Comparison of ENCODE assay signal across 9 mouse cellular contexts in genomic region chr17:27240556-27241457, GRCm38 (mm10). TPM values are rescaled to one million over a fixed set of nuclear protein-coding genes. Genes with fewer than 3 reads are reported as not detected.
A peak's percentile ranks its signal among the peaks of the same experiment; 100 is the strongest.
DNase-seq lines count a peak whose midpoint lies in the region; ATAC-seq and TF ChIP-seq lines count a peak whose summit lies in the region.
"Had no signal": no experiment of that assay in that cellular context is flagged by ENCODE, and none has a peak within 500 bp of the region (broad histone marks: within the 10 kb centered on the region; RNA-seq: fewer than 3 reads in every experiment).

No protein-coding gene starts in this region.

- no peak overlapping the region for H3K4me3 ChIP-seq in gastrocnemius, adult 2 months
- no peak overlapping the region for H3K4me3 ChIP-seq in hindbrain, postnatal 0 days (ENCODE audit: low read length)
- no peak overlapping the region for H3K4me3 ChIP-seq in midbrain, embryonic 15.5 days
- H3K4me3 ChIP-seq: megakaryocyte, embryonic 14.5 days had no signal

- DNase-seq in kidney, postnatal 10 days: peak; percentile 52
- DNase-seq in kidney, adult 9 months: no peak
- peak; percentile 96 to 98 for DNase-seq in cerebellum, adult 18-20 months
- DNase-seq in gastrocnemius, adult 2 months: peak; percentile 78
- DNase-seq in hindbrain, postnatal 0 days (ENCODE audit: low spot score): peak; percentile 86
- DNase-seq in embryo, embryonic 10 days (ENCODE audit: low spot score): no peak

- no peaks in the 10 kb centered on the region for H3K9me3 ChIP-seq in hindbrain, postnatal 0 days (ENCODE audit: low read length)
- no peaks in the 10 kb centered on the region for H3K9me3 ChIP-seq in midbrain, embryonic 15.5 days

- intact Hi-C loops in gastrocnemius, adult 2 months (cut with DNase I): no loop called here

- 0 out of 2 replicates have a peak, but pooled peaks cover 12% of the 10 kb centered on the region for H3K4me1 ChIP-seq in hindbrain, postnatal 0 days (ENCODE audit: insufficient read depth, low read length)
- peaks cover 26% of the 10 kb centered on the region for H3K4me1 ChIP-seq in midbrain, embryonic 15.5 days

- no peak overlapping the region for H3K9ac ChIP-seq in hindbrain, postnatal 0 days (replicated peaks; ENCODE audit: low read length)
- H3K9ac ChIP-seq in midbrain, embryonic 15.5 days: no peak overlapping the region

- no peak overlapping the region for H3K27ac ChIP-seq in gastrocnemius, adult 2 months
- H3K27ac ChIP-seq in hindbrain, postnatal 0 days: peak overlapping the region; percentile 52; the same call in 1 of the 2 replicates
- peak overlapping the region; percentile 36 for H3K27ac ChIP-seq in midbrain, embryonic 15.5 days

- H3K36me3 ChIP-seq in hindbrain, postnatal 0 days (ENCODE audit: insufficient read depth, low read length): no peaks in the 10 kb centered on the region
- no peaks in the 10 kb centered on the region for H3K36me3 ChIP-seq in midbrain, embryonic 15.5 days (replicated peaks)

- H3K27me3 ChIP-seq in hindbrain, postnatal 0 days (ENCODE audit: insufficient read depth, low read length): no peaks in the 10 kb centered on the region
- no peaks in the 10 kb centered on the region for H3K27me3 ChIP-seq in midbrain, embryonic 15.5 days (replicated peaks)

- TF ChIP-seq CTCF in gastrocnemius, adult 2 months (IDR thresholded peaks at IDR 0.05): no peak
- no peak for TF ChIP-seq CTCF in hindbrain, postnatal 0 days (IDR thresholded peaks at IDR 0.05; ENCODE audit: low read depth)

- ATAC-seq in hindbrain, postnatal 0 days: 0 out of 2 replicates have a peak, but pooled peaks have one; percentile 18
- 0 out of 2 replicates have a peak, but pooled peaks have one; percentile 35 for ATAC-seq in midbrain, embryonic 15.5 days (replicated peaks)
- ATAC-seq in megakaryocyte, adult 5-6 weeks (ENCODE audit: poor library complexity, severe bottlenecking): no peak

- no peak overlapping the region for H3K4me2 ChIP-seq in hindbrain, postnatal 0 days (ENCODE audit: low read depth, low read length)
- H3K4me2 ChIP-seq in midbrain, embryonic 15.5 days: no peak overlapping the region

- WGBS in hindbrain, postnatal 0 days: 28% methylated on average over 15 of the region's 15 CpGs
- WGBS in midbrain, embryonic 15.5 days: 30% methylated on average over 15 of the region's 15 CpGs

RNA-seq across cellular contexts. Expression of gene Lemd2, which starts 36.5 kb away (rescaled TPM):
- total RNA-seq in gastrocnemius, adult 2 months (2021): 10 to 100 TPM; 22.4 to 23.9 TPM
- 100 and 112 TPM in 2 replicates for total RNA-seq in hindbrain, postnatal 0 days (2014; rRNA removed)
- 17.5 and 18.4 TPM in 2 replicates for polyA plus RNA-seq in hindbrain, postnatal 0 days (2015; fragmentation: Nextera tagmentation; extraction: Ambion mirVana)
- 26.1 and 26.7 TPM in 2 replicates for polyA plus RNA-seq in midbrain, embryonic 15.5 days (2015; fragmentation: Nextera tagmentation; extraction: Ambion mirVana)
- total RNA-seq in megakaryocyte, adult 5-6 weeks (2015): 16.2 and 19.9 TPM in 2 replicates
- 18.2 and 29.8 TPM in 2 replicates for total RNA-seq in megakaryocyte, adult 5-6 weeks (2017)

Comparison
In these comparisons a context has a peak if more than half of its experiments do, and no peak if none do; other contexts are left out.
1. DNase-seq: peak in kidney, postnatal 10 days (single experiment), cerebellum, adult 18-20 months (2 of 2), gastrocnemius, adult 2 months (single experiment) and hindbrain, postnatal 0 days (single experiment); none in kidney, adult 9 months (single experiment) and embryo, embryonic 10 days (single experiment).